Mouse (Mus musculus) lung, postnatal 25 days (tissue): ENCODE measurements around the gene Srr.

ENCODE experiments used
- DNase-seq: peaks from one replicate; pipeline ENCODE4 v3.0.0; 2022; ENCODE audit warnings: low spot score

Gene Srr

DNA sequence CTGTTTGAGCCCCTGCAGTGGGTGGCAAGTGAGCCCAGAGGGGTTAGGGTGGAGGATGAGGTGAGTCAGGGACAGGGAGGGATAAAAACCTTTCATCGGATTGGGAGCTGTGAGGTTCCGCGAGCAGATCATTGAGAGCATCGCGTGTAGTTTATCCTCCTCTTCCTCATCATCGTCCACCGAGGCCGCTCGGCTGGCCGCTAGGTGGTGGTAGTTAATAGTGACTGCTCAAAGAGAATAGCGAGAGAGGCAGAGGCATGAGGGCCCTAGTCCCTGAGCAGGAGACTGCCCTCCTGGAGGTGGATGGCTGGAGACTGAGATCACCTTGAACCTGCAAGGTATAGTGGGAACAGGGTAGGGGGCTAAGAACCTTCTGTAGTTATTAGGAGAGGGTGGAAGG, 62.3 kb downstream of the Srr start:
- peak; percentile 37 for DNase-seq

DNA sequence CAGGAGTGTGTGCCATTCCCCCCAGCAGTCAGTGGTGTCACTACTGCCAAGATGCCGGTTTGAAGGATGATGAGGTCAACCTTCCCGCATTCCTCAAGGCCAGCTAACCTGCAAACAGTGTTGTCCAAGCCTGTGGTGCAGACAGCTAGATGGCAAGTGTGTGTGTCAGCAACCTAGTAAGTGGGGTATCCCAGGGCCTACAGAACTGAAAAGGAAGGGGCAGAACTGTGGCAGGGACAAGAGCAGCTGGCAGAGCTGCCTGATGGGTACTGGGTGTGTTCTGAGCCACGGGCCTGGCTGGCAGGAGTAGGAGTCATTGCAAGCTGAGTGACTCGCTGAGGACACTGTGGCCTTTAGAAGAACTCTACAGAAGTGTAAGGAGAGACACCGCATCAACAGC, 63.6 kb downstream of the Srr start:
- DNase-seq = no peak

- DNase-seq = no peak
Observed at GRCm38 (mm10) chr11:74857756-74858155, 68.0 kb downstream of the Srr start.
